Mouse (Mus musculus): ENCODE data around the gene Pde4a.
A peak's percentile ranks its signal among the peaks of the same experiment; 100 is the strongest.

The Pde4a gene

DNA sequence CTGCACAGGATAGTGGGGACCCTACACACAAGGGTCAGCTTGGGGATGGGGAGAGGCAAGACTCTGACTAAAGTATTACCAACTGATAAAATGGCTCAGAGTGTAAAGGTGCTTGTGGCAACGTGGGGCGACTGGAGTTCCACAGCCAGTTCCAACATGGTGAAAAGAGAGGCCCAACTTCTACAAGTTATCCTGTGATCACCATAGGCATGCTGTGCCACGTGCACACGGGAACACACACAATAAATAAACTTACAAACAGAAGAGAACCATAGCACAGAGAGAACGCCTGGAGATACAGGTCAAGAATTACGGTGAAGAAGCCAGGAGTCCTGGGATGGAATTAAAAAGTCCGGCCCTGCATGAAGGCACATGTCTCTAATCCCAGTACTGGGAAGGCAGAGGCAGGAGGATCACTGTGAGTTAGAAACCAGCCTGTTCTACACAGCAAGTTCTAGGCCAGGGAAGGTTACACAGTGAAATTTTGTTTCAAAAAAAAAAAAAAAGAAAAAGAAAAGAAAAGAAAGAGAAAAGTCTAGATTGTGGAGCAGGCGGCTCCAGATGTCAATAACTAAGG is 16.3 kb upstream of the Pde4a start:
- DNase-seq (ENCODE audit: low read depth, low spot score) = no peak

DNA sequence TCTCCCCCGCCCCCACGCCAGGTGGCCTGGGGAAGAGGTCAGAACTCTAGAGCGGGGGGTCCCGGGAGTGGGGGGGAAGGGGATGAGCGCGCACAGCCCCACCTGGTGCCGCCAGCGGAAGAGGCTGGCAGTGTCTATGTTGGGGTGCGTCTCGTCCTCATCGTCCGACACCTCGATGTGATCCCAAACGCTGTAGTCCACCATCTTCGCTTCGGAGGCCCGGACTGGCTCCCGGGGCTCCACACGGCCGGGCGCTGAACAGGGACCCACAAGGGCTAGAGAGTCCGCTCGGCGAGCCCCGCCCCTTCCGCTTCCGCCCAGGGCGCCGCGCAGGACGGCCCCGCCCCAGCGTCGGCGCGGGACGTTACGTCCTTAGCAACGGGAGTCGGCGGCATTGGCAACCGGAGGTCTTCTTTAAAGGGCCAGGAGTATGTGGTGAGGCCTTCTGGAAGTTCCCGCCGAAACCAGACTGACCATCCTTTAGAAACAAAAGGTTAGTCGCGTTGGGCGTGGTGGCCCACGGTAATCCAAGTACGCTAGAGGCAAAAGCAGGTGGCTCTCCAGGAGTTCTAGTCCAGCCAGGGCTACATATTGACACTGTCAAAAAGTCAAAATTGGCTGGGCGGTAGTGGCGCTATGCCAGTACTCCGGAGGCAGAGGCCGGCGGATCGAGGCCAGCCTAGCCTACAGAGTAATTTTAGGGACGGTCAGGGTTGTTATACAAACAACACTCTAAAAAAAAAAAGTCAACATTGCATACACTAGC is 15.7 kb upstream of the Pde4a start, which contains the start of gene Cdc37:
Cdc37 (minus strand) TSS at position 329 of the 766 bp plus-strand sequence.
- DNase-seq (ENCODE audit: low read depth, low spot score) = peak; percentile 85

DNA sequence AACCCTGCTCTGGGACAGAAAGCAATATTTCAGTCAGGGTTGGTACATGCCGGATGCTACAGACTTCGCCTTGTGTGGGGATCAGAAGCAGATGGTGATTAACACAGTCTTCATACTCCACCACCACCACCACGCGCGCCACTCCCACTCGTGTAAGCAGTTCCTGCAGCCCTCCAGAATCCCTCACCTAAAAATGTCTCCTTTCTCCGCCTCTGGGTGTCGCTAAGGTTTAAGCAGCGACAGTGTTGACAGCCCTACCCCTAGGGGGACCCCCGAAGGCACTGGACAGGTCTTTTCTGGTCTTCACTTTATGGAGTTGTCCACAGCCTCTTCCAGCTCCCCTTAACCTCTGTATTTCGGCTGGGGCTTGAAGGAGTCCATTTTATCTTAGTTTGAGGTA is 12.8 kb upstream of the Pde4a start:
- no peak for DNase-seq (ENCODE audit: low read depth, low spot score)

DNA sequence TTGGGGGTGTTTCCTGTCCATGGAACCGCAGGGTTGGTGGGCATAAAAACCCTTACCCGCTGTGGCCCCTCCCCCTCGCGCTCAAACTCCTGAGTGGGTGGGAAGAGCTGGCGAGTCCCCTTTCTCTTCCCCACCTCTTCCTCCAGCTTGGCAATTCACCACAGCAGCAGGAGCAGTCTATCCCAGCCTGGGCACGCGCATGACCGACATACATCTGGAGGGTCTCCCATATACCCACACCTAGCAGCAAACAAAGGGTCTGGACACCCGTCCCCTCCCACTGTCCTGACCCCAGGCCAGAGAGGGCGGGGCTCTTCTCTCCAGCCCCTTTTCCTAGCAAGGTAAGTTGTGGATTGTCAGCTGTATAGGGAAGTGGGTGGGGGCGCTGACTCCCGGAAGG is 12.2 kb upstream of the Pde4a start:
- DNase-seq (ENCODE audit: low read depth, low spot score) = no peak

DNA sequence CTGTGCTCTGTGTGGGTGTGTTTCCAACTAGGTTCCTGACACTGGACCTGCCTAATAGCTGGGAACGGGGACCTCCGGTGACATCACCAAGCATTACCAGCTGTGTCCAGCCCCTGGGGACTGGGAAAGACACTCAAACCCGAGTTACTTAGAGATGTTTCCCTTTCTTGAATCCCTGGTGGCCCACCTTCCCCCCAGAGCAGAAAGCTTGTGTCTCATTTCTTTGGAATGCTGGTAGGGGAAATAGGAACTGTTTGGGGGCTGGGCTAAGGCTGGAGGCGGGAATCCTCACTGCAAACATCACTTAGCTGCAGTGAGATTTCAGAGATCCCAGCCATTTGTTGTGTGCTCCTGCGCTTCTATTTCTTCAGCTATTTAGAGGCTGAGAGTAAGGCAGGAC is 11.7 kb upstream of the Pde4a start:
- no peak for DNase-seq (ENCODE audit: low read depth, low spot score)

DNA sequence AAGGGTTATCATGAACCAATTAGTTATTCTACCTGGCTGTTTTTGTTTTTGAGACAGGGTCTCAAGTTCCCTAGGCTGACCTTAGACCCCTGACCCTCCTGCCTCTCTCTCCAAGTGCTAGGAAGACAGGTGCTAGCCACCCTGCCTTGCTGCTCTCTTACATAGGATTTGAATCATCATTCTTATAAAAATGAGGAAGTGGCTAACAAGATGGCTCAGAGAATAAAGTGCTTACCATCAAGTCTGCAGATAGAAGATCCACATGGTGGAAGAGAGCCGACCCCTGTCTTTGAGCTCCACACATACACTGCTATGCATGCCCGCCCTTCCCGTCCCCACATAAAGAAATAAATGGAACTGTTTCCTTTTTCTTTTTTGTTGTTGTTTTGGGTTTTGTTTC is 10.7 kb upstream of the Pde4a start:
- no peak for DNase-seq (ENCODE audit: low read depth, low spot score)

DNA sequence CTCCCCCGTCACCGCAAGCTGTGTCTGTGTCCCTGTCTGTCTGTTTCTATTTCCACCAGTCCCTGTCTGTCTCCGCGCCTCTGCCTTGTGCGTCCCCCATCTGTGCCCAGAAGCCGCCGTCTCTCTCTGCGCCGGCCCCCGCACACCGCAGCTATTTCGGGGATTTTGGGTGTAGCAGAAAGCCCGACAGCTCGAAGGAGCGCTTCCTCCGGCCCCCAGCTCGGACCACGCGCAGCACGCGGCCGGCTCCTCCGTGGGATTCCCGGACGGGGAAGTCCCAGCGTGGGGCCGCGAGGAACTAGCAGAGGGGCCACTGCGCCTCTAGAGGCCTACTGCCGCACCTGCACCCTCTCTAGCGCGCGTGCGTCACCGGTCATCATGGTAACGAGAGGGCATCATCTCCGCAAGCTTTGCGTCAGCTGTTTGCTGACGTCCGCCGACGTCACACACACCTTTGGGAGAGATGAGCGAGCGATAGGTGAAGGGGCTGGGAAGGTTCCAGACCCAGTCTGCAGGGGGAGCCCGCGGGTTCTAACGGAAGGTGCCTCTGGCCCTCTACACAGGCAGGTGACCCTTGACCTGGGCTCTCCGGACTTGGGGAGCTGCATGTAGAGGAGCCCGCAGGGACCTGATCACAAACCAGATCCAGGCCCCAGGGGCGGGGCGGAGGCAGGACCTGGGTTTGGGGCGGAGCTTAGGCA is 4.2 kb upstream of the Pde4a start:
- DNase-seq (ENCODE audit: low read depth, low spot score) = peak; percentile 53

DNA sequence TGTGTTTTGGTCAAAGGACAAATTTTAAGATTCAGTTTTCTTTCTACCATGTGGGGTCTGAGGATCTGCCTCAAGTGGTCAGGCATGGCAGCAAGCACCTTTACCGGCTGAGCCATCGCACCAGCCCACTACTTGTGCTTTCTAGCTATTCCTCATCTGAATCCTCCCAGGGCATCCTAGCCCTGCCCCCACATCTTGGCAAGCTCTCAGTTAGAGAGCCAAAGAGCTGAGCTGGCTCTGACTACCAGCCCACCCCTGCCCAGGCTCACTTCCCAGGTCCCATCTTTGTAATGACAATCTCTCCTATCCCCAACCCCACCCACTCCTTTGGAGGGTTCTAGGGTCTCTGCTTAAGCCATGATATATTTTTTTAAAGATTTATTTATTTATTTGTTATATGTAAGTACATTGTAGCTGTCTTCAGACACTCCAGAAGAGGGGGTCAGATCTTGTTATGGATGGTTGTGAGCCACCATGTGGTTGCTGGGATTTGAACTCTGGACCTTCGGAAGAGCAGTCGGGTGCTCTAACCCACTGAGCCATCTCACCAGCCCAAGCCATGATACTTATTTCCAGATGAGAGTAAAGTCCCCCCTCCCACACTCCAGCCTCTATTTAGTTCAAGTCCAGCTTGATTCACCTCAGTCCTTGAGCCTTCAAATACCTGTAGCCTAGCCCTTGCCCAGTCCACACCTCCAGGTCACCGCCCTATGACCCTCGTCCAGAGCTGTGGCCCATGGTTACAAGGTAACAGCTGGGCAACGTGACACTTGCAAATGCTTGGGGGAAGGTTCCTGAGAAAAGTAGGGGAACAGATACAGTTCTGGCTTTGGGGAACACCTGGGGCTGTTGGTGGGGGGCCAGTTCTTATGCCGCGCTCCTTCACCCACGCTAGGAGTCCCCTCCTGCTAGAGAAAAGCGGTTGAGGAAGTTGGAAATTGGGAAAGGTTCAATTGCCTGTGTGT is 2.1 kb upstream of the Pde4a start:
- no peak for DNase-seq (ENCODE audit: low read depth, low spot score)

DNA sequence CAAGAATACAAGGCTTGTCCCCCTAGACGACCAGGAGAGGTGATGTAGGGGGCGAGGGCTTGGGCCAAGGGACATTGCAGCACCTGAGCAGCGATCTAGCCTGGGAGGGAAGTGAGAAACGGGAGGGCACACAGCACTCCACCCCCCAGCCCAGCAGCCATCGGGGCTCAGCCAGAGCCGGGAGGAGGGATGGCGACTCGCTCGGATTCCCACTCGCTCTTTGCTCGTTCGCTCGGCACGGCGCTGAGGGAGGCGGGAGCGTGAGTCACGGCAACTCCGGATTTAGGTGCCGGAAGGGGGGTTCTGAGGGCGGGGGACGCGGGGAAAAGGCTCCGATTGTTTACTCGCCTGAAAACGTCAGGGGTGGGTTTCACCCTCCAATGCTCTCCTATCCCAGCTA is 1.4 kb upstream of the Pde4a start:
- DNase-seq (ENCODE audit: low read depth, low spot score) = no peak

DNA sequence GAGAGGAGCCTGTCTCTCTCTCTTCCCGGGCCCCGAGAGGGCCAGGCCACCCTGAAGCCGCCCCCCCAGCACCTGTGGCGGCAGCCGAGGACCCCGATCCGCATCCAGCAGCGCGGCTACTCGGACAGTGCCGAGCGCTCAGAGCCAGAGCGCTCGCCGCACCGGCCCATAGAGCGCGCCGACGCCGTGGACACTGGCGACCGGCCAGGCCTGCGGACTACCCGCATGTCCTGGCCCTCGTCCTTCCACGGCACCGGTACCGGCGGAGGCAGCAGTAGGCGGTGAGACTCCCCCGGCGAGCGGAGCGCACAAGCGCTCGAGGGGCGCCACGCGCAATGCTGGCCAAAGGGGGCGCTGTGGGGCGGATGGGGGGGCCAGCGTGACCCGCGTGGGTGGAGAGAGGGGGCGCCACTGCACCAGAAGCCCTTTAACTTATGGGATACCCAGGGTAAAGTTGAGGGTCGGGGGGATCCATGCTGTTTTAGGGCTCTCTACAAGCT is 488 bp downstream of the Pde4a start:
- DNase-seq (ENCODE audit: low read depth, low spot score) = no peak

DNA sequence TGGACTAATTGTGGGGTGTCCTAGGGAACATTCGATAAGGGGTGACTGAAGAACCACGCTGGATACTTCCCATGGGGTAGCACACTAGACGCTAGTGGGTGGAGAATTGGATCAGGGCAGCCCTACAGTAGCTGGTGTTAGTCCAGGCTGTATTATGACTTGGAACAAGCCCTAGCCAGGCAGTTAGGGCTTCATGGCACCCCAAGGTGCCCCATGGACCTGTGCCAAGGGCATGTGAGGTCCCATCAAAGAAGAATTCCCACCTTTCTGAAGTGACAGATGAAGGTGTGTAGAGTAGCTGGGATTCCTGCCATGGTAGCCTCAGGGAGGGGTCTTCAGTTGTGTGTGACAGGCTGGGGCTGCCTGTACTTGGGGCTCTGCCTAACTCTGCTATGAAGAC is 1.0 kb downstream of the Pde4a start:
- no peak for DNase-seq (ENCODE audit: low read depth, low spot score)

DNA sequence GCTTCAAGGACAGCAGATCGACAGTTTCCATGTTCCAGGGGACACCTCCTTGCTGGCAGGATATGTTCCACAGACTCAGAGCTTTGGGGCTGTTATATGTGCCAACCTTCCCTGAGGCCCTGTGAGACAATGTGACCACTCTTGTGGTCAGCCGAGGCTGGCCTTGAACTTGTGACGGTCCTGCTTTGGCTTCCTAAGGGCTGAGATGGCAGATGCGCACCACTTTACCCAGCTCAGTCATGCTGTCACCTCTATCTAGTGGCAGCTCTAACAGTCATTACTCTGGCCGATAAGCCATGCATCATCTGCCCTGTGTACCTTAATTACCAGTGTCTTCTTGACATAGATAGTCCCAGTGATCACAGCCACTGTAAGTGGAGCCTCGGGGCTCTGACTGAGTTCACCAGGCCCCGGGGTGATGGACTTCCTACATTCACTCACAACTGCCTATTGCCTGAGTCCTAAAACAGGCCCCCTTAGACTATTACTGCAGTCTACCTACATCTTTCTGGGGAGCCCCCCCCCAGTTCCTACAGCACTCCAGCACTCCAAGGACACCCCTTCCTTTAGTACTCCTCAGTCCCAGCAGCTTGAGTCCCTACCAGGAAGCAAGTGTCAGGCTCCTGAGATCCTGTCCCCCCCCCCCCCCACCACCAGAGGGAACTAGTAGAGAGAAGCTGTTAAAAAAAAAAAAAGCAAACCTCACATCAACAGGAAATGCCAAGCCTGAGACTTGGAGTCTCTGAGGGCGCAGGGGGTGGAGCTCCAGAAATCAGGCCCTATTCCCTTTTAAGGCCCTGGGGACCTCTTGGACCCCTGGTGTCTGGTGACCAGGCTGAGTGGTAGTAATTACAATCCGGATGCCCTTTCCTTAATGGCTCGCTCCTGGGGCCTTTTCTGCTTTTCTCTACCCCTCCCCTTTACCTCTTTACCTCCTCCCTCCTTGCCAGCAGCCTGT is 1.9 kb downstream of the Pde4a start:
- no peak for DNase-seq (ENCODE audit: low read depth, low spot score)

DNA sequence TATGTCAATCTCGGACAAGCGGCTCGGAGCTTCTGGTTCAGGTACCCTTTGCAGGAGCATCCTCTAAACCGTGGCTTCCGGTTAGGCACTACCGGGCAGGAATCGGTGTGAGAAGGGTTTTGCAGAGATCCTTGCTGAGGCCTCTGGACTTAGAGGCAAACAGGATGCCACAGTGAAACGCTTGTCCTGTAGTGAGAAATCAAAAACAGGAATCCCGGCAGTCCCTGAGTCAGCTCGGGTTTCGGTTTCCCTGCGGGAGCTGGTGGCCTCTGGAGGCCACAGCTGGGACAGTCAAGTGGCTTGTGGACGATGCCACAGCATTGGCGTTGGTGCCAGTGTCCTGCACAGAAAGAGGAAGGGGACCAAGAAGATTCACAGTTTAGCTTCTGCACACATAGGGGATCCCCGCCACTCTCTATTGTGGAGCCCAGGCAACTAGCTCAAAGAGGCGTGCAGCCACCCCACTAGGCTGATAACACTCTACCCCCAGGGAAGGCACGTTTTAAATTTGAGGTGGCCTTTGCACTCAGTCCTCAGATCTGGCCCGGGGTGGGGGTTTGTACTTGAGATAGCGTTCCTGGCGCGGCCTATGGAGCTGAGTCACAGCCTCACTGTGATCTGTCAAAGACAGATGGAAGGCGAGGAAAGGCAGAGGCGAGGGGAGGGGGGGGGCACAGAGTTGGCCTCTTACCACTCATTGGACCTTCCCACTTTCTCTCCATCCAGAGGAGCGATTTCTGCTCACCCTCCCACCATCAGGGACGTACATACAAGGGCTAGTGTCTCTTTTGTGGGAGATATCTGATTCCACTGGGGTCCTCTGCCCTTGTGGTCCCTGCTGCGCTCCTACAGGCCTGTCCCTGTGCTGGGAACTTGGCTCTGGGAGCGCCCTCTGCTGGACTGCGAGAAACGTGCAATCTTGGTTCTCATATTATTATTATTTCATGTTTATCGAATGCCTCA is 2.9 kb downstream of the Pde4a start:
- DNase-seq (ENCODE audit: low read depth, low spot score) = peak; percentile 63

DNA sequence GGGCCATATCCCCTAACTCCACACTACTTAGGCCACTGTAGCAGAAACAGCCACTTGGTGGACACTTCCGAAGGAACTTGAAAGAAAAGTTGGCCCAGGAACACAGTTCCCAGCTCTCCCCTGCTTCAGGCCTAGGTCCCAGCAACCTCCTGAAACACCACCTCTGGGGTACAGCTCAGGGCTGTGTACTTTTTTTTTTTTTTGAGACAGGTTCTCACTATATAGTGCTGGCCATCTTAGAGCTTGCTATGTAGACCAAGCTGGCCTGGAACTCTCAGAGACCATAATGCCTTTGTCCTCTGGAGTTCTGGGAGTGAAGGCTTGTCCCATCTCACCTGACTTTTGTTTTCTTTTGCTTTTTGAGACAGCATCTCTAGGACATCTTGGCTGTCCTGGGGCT is 3.6 kb downstream of the Pde4a start:
- DNase-seq (ENCODE audit: low read depth, low spot score) = no peak

DNA sequence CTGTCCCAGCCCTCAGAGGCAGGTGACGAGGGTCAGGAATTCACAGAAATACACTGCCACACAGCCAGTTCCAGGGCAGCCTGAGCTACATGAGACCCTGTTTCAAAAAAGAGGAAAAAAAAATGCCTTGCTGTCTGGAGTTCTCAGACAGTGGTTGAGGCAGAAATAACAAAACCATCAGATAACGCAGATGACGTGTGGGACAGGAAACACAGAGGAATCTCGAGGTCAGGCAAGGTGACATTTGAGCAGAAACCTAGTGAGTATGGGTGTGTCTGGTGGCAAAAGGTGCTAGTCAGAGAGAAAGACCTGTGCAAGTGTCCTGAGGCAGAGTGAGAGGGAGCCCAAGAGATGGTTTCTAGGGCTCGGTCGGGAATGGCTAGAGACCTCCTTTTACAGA is 6.8 kb downstream of the Pde4a start:
- no peak for DNase-seq (ENCODE audit: low read depth, low spot score)

DNA sequence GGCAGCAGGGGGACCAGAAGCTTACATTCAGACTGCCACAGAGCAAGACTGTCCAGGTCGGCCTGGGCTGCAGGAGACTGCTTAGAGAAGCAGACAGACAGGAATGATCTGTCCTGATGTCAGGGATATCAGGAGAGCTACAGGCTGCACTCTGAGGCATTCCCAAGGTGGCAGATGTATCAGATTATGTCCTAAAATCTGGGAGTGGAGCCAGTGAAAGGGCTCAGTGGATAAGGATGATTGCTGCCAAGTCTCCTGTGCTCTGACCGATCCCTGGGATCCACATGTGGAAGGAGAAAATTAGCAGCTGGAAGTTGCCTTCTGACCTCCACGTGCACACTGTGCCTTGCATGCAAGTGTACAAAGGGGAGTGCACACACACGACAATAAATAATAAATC is 14.9 kb downstream of the Pde4a start:
- DNase-seq (ENCODE audit: low read depth, low spot score) = no peak

DNA sequence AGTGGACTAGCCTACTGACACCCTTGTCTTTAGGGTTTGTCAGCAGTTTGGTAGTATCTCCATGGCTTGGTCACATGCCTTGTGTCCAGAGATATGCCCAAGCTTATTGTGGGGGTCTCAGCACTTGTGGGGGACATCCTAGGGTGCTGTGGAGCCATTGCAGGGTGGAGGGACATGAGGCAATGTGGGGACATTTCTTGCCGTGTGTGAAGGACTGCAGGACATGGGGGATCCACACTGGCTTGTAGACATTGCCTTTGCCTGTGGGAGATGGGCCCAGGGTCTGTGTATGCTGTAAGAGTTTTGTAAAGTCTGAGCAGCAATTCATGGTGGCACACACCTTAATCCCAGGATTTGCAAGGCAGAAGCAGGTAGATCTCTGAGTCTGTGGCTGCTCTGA is 15.3 kb downstream of the Pde4a start:
- DNase-seq (ENCODE audit: low read depth, low spot score) = no peak

DNA sequence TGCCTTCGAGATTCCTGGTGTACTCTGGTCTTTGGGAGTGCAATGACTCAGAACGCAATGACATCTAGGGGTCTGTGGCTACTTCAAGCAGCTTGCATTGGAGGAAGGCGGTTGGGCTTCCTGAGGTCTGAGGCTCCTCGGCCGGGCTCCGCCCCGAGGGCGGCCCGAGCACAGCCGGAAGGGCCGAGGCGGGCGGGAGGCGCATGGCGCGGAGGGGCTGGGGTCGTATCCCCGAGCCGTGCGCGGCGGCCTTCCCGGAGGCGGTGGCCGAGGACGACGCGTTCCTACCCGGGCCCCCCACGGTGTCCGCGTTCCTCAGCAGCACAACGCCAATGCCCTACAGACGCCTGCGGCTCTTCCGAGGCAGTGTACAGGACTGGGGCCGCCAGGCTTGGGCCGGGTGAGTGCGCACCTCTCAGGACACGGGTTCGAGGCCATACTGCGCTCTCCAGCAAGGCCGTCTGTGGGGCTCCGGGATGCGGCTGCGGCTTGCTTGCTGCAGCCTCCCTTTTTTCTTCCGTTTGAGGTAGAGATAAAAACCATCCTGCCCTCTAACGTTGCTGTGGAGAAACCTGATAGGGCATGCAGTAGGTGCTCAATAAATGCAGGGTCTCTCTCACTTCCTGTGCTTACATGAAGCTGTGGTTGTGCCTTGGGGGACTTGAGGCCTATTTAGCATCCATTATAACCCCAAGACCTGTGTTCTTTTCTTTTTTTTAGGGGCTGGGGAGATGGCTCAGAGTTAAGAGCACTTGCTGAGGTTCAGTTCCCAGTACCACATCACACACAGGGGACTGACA is 16.1 kb downstream of the Pde4a start:
- DNase-seq (ENCODE audit: low read depth, low spot score) = no peak
